Mouse (Mus musculus) Muller cell, postnatal 12 days (primary cell): ENCODE measurements around the gene Cped1.
A peak's percentile ranks its signal among the peaks of the same experiment; 100 is the strongest.
"Not testable (repeated sequence)": the region's sequence is repeated elsewhere in the genome, so short reads cannot be mapped to it uniquely, and the experiment has no call there.

Experiments used
- DNase-seq: peaks from one replicate; pipeline ENCODE4 v3.0.0-alpha.2; 2015; ENCODE audit errors: inconsistent ontology term

Cped1 gene

DNA sequence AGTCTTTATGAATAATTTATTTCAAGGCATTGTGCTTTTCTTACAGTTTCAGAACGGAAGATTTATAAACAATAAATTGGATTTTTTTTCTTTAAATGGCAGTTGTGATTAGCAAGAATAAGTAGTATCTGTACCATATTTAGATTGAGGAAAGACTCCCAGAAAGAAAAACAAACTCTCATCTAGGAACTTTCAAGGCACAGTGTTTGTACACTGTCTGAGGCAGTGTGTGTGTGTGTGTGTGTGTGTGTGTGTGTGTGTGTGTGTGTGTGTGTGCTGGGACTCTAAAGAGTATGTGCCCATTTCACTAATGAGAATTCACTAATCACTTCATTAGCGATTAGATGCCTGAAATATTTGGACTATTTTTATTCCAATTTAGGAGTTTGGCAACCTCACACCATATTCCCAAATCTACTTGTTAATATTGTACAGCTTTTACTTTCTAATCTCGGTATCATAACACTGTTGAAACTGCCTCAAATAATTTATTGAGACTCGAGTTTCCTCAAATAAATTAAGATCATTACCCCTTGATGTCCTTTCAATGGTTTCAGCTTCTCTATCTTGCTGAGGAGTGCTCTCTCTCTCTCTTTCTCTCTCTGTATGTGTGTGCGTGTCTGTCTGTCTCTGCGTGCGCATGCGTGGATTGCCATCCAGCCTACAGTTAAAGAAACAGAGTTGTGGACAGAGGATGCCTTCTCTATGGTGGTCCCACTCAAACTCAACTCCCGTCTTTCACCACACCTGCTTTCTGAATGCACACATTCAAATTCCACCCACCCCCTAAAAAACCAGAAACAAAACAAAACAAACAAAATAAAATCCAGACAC lies 41.3 kb downstream of the Cped1 start:
- peak; percentile 66 for DNase-seq

DNA sequence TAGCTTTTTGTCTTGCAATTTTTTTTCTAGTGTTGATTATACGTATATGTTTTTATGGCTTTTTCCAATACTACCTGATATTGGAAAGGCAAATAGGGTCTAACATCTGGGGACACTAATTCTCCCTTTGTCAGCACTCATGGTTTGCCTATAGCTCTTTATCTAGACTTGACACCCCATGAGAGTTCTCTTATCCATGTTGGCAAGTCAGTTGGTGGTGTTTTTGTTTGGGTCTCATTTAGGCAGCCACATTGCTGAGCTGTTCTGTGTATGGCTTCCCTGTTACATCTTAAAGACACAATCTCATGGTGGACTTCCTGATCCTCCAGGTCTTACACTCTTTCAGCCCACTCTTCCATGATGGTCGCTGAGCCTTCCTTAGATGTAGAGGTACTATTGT lies 42.1 kb downstream of the Cped1 start:
- no peak for DNase-seq

DNA sequence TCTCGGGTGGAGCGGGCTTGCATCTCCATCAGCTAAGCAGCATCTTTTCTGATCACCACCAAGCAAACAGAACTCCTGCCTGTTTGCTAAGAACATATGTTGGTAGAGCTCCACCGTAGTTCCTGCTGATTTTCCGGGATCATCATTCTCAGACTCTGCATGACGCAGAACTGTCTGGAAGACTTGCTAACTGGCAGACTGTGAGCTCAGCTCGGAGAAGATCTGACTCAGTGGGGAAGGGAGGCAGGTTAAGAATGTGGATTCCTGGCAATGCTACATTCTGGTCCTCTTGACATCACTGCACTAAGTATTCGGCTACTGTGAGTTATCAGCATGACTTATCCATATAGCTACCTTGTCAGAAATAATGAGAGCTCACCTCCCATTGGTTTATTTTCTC lies 44.7 kb downstream of the Cped1 start:
- DNase-seq: no peak

DNA sequence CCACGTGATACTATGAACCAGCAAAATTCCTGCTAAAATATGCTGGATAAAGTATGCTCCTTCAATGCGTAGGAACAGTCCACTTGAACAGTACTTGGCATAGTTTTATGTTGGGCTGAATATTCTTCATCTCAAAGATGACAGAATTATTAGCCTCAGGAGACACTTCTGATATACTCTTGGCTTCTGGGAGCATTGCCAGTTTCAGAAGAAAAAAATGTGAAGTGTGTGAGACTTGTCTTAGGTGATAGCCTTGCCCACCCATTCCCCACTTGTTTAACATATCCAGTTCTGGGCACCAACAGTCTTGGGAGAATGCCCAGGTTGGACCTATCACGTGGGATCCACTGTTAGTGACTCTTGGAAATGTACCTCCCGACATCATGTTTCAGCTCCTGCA lies 47.5 kb downstream of the Cped1 start:
- no peak for DNase-seq

DNA sequence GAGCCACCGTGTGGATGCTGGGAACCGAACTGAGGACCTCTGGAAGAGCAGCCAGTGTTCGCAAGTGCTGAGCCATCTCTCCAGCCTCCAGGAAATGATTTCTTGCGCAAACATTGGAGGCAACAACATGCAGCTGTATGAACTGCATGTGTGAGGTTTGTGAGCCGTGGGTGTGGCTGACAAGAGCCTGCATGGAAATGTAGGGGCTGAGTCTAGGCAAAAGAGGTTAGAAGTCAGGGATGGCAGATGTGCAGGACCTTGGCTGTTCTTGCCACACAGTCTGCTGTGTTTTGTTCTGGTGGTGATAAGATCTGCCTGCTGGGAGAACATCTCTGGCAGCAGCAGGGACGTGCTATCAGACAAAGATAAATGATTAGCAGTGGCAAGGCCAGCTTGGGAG lies 49.7 kb downstream of the Cped1 start:
- DNase-seq: no peak

DNA sequence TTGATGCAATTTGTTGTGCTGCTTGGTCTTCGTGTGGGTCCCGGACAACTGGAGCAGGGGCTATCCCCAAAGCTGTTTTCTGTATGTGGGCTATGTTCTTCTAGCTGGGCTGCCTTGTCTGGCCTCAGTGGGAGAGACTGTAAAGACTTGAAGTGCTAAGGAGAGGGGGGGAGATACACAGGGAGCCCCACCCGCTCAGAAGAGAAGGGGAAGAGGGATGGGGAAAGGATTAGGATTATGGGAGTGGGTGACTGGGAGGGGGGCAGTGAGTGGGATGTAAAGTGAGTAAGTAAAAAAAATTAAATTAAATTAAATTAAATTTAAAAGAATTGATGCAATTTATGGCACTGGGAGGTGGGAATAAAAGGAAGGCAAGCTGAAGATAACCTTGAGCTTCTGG lies 50.2 kb downstream of the Cped1 start:
- DNase-seq: no peak

DNA sequence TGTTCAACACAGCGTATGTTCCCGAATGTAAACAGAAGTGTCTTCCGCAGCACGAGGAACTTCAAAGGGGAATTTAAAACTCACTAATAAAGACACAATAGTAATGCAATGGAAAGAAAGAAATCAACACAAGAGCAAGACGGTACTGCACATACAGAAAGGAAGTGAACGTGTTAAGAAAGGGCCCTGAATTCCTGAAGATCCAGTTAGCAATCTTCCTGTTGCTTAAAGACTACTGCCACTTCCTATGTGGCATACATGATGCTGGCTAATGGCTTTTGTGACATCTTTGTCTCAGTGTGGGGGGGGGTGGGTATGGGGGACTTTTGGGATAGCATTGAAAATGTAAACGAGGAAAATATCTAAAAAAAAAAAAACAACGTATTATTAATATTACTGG lies 50.7 kb downstream of the Cped1 start:
- DNase-seq: no peak

DNA sequence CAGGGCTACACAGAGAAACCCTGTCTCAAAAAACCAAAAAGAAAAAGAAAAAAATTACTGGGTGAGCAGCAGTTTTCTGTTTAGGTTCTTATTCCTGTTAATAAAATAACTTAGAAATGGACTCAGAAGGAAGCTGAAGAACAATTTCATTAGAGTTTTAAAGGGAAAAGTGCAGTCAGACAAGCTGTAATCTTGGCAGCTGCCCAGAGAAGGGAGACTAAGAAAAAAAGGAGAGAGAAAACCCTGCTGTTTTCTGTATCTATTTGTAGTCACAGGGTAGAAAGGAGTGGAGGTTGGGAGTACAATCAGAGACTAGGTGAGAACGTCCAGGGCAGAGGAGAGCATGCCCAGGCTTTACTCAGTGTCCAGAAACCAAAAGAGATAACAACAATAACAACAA lies 51.2 kb downstream of the Cped1 start:
- DNase-seq: no peak

DNA sequence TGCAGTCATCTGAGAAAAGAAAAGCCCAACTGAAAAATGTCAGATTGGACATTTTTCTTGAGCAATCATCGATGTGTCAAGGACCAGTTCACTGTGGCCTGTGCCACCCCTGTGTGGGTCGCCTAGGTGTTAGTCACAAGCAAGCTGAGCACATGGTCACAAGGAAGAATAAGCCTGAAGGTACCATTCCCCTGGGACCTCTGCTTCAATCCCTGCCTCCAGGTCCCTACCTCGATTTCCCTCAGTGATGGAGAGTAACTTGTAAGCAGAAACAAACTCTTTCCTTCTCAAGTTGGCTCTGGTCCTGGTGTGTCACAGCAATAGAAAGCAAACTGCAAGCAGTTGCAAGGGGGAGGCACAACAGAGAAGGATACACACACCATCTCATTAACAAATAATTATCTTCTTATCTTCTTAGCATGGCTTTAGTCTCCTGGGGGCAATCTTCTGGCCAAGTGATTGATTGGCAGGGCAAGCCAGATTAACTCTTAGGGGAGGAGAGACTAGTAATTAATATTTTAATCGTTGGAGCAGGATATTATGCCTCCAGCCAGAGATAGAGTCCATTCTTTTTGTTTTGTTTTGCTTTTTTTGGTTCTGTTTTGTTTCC lies 51.8 kb downstream of the Cped1 start:
- no peak for DNase-seq

DNA sequence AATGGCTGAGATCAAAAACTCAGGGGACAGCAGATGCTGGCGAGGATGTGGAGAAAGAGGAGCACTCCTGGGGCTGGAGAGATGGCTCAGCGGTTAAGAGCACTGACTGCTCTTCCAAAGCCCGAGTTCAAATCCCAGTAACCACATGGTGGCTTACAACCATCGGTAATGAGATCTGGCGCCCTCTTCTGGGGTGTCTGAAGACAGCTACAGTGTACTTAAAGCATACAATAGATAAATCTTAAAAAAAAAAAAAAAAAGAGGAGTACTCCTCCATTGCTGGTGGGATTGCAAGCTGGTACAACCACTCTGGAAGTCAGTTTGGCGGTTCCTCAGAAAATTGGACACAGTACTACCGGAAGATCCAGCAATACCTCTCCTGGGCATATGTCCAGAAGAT lies 54.0 kb downstream of the Cped1 start:
- DNase-seq: not testable (repeated sequence)

DNA sequence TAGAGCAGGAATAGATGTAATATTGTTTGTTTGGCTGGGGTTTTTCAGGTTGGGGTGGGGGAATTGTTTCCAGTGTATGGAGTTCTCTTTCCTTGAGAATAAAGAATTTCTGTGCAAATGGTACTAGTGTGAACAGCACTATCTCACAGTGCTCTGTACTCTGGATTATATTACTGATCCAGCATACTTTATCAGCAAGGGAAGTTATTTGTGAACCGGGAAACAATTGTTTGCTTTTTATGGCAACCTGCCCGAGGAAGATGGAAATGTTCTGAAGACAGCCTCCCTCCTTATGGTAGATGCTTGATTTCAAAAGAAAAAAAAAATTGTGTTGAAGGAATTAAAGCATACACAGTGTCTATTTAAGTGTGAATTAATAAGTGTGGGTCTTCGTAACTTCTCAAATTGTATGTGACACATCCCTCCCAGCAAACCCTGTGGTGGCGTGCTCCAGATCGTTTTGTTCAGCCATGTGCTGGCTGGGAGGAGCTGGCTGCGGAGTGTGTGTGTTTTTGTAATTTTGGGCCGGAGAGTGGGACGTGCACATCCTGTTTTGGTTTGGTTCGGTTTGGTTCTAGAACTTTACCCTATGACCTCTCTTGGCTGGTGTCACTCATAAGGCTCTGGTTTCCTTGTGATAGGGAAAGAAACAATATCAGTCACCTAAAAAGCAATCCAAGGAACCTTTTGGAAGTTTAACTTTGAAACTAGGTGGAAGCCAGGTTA lies 59.3 kb downstream of the Cped1 start:
- DNase-seq: no peak

DNA sequence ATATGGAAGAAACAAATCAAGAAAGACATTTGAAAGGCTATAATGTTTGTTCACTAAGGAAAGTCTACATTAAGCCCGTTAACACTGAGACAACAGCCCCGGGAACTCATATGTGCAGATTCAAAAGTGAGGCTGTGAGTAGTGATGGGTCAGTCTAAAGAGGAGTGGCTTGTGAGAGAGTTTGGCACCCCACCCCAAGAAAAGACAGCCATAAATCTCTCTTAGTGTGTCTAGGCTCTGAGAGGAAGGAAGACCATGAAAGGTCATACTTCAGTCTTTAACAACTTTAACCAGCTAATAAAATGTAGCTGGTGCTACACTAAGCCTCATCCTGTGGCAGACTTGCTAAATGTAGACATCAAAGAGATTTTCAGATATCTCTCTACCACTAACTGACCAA lies 61.4 kb downstream of the Cped1 start:
- no peak for DNase-seq

DNA sequence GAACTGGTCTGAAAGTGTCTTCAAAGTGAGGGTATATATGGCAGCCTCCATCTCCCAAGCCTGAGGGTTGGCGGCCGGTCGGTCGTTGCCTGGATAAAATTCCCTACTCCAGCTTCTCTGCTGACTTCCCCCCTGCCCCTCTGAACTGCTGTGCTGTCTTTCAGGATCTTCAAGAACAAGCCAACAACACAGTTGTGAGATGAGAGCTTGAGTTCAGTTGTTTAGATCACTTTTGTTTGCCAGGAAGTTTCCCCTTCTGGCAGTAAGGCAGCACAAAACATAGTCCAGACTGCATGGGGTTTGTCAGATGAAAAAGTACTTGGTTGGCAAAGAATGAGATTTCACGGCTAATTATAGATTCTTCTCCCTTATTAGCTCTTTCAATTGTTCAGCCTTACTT lies 63.4 kb downstream of the Cped1 start:
- DNase-seq: no peak

DNA sequence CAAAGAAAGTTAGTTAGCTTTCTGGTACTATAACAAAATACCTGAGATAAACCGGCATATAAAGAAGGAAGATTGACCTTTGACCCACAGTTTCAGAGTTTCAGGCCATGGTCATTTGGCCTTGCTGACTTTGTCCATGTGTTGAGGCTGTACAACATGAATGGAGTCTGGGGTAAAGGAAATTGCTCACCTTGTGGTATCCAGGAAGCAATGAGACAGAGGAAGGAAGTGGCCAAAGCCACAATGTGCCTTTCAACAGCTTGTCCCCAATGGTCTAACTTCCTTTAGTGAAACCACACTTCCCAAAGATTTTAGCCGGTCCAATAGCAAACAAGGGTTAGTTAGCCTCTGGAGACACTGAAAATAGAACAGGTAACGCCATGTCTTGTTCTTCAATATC lies 65.8 kb downstream of the Cped1 start:
- DNase-seq: no peak

DNA sequence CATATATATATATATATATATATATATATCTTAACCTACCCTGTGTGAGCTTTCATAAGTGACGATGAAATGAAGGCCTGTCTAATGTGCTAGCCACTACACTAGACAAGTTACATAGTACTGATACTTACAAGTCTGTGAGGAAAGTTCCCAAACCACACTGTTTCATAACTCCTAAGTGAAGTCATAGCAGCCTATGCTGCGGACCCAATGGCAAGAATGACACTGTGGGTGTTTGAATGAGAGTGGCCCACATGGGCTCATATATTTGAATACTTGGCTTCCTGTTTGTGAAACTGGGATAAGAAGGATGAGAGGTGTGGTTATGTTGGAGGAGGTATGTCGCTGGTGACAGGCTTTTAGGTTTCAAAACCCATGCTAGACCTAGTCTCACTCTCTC lies 67.3 kb downstream of the Cped1 start:
- no peak for DNase-seq

DNA sequence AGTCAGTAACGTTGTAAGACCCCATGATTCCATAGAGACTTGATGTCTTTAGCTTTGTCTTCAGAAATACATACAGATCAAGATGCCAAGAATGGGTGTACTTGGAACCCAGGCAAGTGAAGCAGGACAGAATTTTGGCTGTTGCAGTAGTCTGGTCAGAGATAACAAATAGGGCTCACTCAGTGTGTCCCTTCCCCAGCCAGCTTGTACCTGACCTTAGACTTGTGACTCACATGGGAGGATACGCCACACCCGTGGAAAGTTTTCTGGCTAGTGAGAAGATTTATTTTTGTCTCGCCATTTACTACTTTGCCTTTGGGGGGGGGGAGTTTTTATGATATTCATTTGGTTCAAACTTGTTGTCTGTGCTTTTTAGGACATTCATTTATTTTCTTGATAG lies 78.6 kb downstream of the Cped1 start:
- DNase-seq: no peak

DNA sequence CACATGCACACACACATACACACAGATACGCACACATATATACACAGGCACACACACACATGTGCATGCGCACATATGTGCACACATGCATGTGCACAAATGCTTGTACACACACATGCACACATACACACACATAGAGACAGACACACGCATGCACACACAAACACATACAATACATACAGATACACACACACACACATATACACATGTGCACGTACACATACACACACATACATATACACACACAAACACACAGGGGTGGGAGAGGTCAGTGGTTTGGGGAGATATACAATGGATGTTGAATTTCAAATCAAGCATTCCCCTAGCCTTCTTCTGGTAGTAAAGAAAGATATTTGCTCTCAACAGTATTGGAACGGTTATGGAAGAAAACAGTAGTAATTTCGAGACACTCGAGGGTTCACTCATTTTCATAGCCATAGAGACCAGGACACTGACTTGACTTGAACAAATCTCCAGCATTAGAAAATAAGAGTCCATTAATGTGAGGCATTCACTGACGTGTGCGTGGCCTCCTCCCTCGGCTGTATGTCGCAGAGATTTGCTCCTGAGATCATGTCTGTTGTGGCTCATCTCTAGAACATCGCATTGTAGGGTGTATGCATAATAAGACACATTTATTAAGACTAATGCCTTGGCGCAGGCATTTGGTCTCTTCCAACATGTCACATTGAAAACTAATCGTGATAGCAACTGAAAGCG lies 85.0 kb downstream of the Cped1 start:
- no peak for DNase-seq

DNA sequence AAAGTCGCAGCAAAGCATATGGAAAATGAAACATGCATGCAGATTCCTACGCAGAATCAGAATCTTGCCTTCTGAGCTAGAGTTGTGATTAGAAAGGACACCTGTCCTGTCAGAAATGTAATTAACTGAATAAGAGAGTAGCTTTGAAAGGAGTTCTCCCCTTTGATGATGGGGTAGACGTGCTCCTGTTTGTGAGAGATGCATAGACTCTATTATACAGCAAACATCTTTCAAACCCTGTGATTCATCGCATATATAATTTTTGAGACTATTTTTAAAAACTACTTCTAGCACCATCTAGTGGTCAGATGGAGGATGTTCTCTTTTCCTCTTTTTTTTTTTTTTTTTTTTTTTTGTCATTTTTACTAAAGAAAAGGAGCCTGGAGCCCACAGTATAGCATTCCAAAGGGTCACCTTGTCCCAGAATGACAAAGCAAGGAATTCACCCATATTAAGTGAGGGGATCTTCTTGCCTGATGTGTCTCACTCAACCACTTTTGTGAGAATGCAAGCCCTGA lies 85.7 kb downstream of the Cped1 start:
- DNase-seq: peak; percentile 26

DNA sequence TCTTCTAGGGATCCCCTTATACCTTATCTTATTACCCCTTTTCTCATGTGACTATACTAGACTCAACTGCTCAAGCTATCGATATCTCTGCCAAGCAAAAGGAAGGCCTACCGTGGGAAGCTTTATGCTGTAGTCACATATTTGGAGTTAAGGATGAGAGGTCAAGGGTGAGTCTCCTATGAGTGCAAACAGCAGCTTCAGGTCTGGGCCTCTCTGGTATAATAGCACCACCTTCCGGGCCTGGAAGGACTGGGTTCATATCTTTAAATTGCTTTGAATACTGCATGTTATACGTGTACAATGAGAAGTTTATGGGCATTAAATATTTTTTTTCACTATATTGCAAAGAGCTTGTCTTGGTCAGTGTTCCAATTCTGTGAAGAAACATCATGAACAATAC lies 87.0 kb downstream of the Cped1 start:
- no peak for DNase-seq

DNA sequence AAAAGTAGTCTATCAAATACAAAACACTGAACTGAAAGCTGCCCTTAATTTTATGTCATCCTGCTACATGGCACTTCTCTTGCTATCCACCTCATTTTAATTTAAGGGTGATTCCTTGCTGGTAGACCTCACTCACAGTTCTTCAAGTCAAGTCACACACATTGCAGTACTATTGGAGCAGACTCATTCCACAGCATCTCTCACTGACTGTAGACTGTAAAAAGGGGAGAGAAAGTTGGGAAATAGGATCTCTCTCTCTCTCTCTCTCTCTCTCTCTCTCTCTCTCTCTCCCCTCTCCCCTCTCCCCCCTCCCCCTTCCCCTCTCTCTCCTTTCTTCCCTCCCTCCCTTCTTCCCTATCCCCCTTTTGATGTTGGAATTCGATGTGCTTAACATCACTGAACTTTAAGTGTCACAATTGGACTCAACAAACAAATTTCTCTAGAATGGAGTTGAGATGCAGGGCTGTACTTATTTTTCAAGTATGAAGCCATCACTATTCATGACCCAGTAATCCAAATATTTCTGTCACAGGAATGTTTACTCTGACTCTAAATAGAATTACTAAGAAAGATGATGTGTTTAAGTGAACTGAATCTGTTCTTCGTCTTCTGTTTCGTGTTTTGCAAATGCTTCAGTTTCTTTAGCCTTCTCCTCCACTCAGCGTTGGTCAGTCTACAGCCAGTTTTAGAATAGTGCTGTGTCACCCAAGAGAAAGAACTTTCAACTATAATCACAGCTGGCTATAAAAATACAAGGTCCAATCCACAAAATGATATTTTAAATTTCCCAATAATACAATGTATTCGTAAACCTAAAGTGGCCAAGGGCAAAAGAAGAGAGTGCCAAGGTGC lies 88.7 kb downstream of the Cped1 start:
- no peak for DNase-seq

DNA sequence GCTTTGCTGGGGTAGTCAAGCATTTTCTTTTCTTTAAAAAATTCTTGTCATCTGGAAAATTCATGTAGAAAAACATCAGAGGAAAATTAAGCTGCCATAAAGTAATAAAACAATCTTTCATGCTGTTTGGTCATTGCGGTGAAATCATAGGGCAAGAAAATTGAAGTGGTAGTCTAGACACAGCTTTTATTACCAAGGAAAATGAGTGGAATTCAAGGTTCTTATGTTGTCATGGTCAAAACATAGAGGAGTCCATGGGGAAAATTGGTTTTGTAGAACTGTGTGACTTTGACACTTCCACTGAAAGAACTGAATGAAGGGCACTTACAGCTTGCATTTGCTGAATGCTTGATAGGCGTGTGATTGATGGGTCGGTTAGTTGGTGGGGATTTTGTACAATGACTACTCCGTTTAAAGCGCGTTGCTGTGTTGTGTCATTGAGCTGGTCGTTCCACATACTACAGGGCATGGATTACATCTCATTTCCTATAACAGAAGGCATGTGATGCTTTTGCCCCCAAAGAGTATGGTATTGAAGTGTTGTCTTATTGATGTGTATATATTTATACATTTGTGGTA lies 93.1 kb downstream of the Cped1 start:
- no peak for DNase-seq
